Mouse (Mus musculus) heart, adult 2 months (tissue): Measurements from ENCODE around the gene Nrap.

ENCODE experiments used
- CTCF ChIP-seq: fragments of 200-600 bp; IDR thresholded peaks from 2 replicates; pipeline ENCODE4 v1.8.1; 2022; ENCODE audit warnings: antibody characterized with exemption, mild to moderate bottlenecking, moderate library complexity
- EP300 ChIP-seq: fragments of 200-500 bp; IDR thresholded peaks from 2 replicates; pipeline ENCODE4 v1.6.1; 2011; ENCODE audit warnings: low read depth, low read length, control low read depth; ENCODE audit not compliant: insufficient read depth
- POLR2A ChIP-seq: fragments of 200-500 bp; IDR thresholded peaks from 2 replicates; pipeline ENCODE4 v1.6.1; 2011; ENCODE audit warnings: mild to moderate bottlenecking, low read depth, low read length, control low read depth; ENCODE audit not compliant: insufficient read depth

DNA sequence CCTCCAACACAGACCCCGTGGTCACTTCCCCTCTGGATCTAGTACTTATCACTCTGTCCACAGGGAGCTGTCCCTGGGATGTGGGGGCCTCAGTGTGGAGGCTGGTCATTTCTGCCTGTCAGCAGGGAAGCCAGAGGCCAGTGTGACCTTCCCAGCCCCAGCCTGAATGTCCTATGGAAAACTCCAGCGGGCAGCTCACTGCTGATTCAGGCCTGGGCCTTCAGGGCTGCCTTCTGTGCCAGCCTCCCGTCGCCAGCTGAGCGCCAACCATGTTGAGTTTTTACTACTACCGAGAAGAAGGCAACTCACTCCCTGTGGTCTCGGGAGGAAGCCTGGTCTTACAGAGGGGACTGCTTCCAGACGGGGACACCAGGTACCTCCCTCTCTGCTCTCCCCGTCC, 35.7 kb upstream of the Nrap start:
- TF ChIP-seq POLR2A = no peak
- TF ChIP-seq EP300 = no peak
- TF ChIP-seq CTCF = no peak
